Mouse (Mus musculus) thymus, adult 2 months (tissue): ENCODE data around the gene Lama5.

Experiments used
- CTCF ChIP-seq: fragments of 200-500 bp; IDR thresholded peaks from 2 replicates; pipeline ENCODE4 v1.5.1; 2012; ENCODE audit warnings: mild to moderate bottlenecking, control low read depth, low read length, moderate library complexity, borderline replicate concordance; ENCODE audit not compliant: control insufficient read depth, poor library complexity, insufficient read depth; ENCODE audit errors: extremely low read depth
- POLR2A ChIP-seq: fragments of 200-500 bp; IDR thresholded peaks from 2 replicates; pipeline ENCODE4 v1.6.1; 2012; ENCODE audit warnings: mild to moderate bottlenecking, low read length, control low read depth, moderate library complexity; ENCODE audit not compliant: control insufficient read depth, poor library complexity, insufficient read depth; ENCODE audit errors: extremely low read depth

GRCm38 (mm10) chr2:180135414-180135813 lies 90.2 kb downstream of the Lama5 start:
- TF ChIP-seq POLR2A: no peak
- no peak for TF ChIP-seq CTCF
